Mouse (Mus musculus): ENCODE data around the gene Dctn3. TPM values are rescaled to one million over a fixed set of nuclear protein-coding genes. Genes with fewer than 3 reads are reported as not detected.
A peak's percentile ranks its signal among the peaks of the same experiment; 100 is the strongest.

Gene Dctn3
- polyA plus RNA-seq, 1 experiment from 2014 or later: 274 TPM

GRCm38 (mm10) chr4:41715596-41715995 lies 7.4 kb downstream of the Dctn3 start:
- Histone ChIP-seq H3K4me3 (replicated peaks; ENCODE audit: low read length) (no peak overlapping the region), H3K9ac (no peak overlapping the region), H3K36me3 (replicated peaks; ENCODE audit: control insufficient read depth, insufficient read depth) (peaks cover 52% of the 10 kb centered on the region), H3K27me3 (ENCODE audit: control insufficient read depth, insufficient read depth, low read length) (no peaks in the 10 kb centered on the region), H3K4me2 (replicated peaks) (no peak overlapping the region), H3K27ac (no peak overlapping the region), H3K9me3 (ENCODE audit: control insufficient read depth, low read length) (no peaks in the 10 kb centered on the region), H3K4me1 (replicated peaks; ENCODE audit: control insufficient read depth, insufficient read depth, low read length) (peaks cover 26% of the 10 kb centered on the region)
- ATAC-seq (ENCODE audit: low FRiP score) (no peak), DNase-seq (ENCODE audit: low spot score) (no peak)
- WGBS: 90% methylated on average over 5 of the region's 5 CpGs

GRCm38 (mm10) chr4:41715082-41715481 lies 7.9 kb downstream of the Dctn3 start:
- no peak for DNase-seq (ENCODE audit: low spot score)
- Histone ChIP-seq H3K4me1 (replicated peaks; ENCODE audit: control insufficient read depth, insufficient read depth, low read length) (peaks cover 26% of the 10 kb centered on the region), H3K4me3 (replicated peaks; ENCODE audit: low read length) (no peak overlapping the region), H3K27me3 (ENCODE audit: control insufficient read depth, insufficient read depth, low read length) (no peaks in the 10 kb centered on the region), H3K9ac (no peak overlapping the region), H3K36me3 (replicated peaks; ENCODE audit: control insufficient read depth, insufficient read depth) (peaks cover 47% of the 10 kb centered on the region), H3K9me3 (ENCODE audit: control insufficient read depth, low read length) (no peaks in the 10 kb centered on the region), H3K27ac (no peak overlapping the region), H3K4me2 (replicated peaks) (no peak overlapping the region)
- ATAC-seq (ENCODE audit: low FRiP score): no peak
- 84% methylated on average over 8 of the region's 8 CpGs for WGBS

- peak overlapping the region; percentile 79 for H3K4me3 ChIP-seq (replicated peaks; ENCODE audit: low read length)
- H3K27ac ChIP-seq: no peak overlapping the region
- H3K9me3 ChIP-seq (ENCODE audit: control insufficient read depth, low read length): no peaks in the 10 kb centered on the region
- no peaks in the 10 kb centered on the region for H3K27me3 ChIP-seq (ENCODE audit: control insufficient read depth, insufficient read depth, low read length)
- no peak; the same call in 1 of the 2 replicates for ATAC-seq (ENCODE audit: low FRiP score)
- H3K4me1 ChIP-seq (replicated peaks; ENCODE audit: control insufficient read depth, insufficient read depth, low read length): peaks cover 26% of the 10 kb centered on the region
- 15% methylated on average over 8 of the region's 8 CpGs for WGBS
- H3K9ac ChIP-seq: no peak overlapping the region
- peak overlapping the region; percentile 81 for H3K4me2 ChIP-seq (replicated peaks)
- H3K36me3 ChIP-seq (replicated peaks; ENCODE audit: control insufficient read depth, insufficient read depth): peaks cover 39% of the 10 kb centered on the region
- DNase-seq (ENCODE audit: low spot score): peak; percentile 85
Observed at GRCm38 (mm10) chr4:41714276-41714675, 8.7 kb downstream of the Dctn3 start.

GRCm38 (mm10) chr4:41713197-41714067 lies 9.5 kb downstream of the Dctn3 start, which contains the start of gene Rpp25l:
Rpp25l (minus strand) TSS chr4:41713534.
- no peaks in the 10 kb centered on the region for H3K9me3 ChIP-seq (ENCODE audit: control insufficient read depth, low read length)
- peak within 1 kb of the TSS; percentile 93 for H3K9ac ChIP-seq
- H3K4me2 ChIP-seq (replicated peaks): peak within 1 kb of the TSS; percentile 81
- ATAC-seq (ENCODE audit: low FRiP score): peak; percentile 77
- H3K36me3 ChIP-seq (replicated peaks; ENCODE audit: control insufficient read depth, insufficient read depth): peaks cover 33% of the 10 kb centered on the region
- H3K4me3 ChIP-seq (replicated peaks; ENCODE audit: low read length): peak within 1 kb of the TSS; percentile 79
- no peaks in the 10 kb centered on the region for H3K27me3 ChIP-seq (ENCODE audit: control insufficient read depth, insufficient read depth, low read length)
- H3K4me1 ChIP-seq (replicated peaks; ENCODE audit: control insufficient read depth, insufficient read depth, low read length): peaks cover 26% of the 10 kb centered on the region
- H3K27ac ChIP-seq: peak within 1 kb of the TSS; percentile 77
- DNase-seq (ENCODE audit: low spot score): peak; percentile 88
- under 1% methylated on average over 61 of the region's 61 CpGs for WGBS

GRCm38 (mm10) chr4:41712421-41713196 lies 10.4 kb downstream of the Dctn3 start:
- 41% methylated on average over 31 of the region's 31 CpGs for WGBS
- H3K4me1 ChIP-seq (replicated peaks; ENCODE audit: control insufficient read depth, insufficient read depth, low read length): peaks cover 33% of the 10 kb centered on the region
- H3K9ac ChIP-seq: peak overlapping the region; percentile 93
- no peaks in the 10 kb centered on the region for H3K9me3 ChIP-seq (ENCODE audit: control insufficient read depth, low read length)
- ATAC-seq (ENCODE audit: low FRiP score) (peak; percentile 5; the same call in 1 of the 2 replicates), DNase-seq (ENCODE audit: low spot score) (no peak)
- H3K4me3 ChIP-seq (replicated peaks; ENCODE audit: low read length): peak overlapping the region; percentile 79
- H3K27me3 ChIP-seq (ENCODE audit: control insufficient read depth, insufficient read depth, low read length): no peaks in the 10 kb centered on the region
- H3K36me3 ChIP-seq (replicated peaks; ENCODE audit: control insufficient read depth, insufficient read depth): peaks cover 26% of the 10 kb centered on the region
- H3K4me2 ChIP-seq (replicated peaks): peak overlapping the region; percentile 81
- peak overlapping the region; percentile 77 for H3K27ac ChIP-seq

GRCm38 (mm10) chr4:41711705-41712375 lies 11.1 kb downstream of the Dctn3 start:
- WGBS: 78% methylated on average over 16 of the region's 16 CpGs
- no peak for ATAC-seq (ENCODE audit: low FRiP score)
- no peak overlapping the region for H3K27ac ChIP-seq

GRCm38 (mm10) chr4:41710229-41710628 lies 12.7 kb downstream of the Dctn3 start:
- no peak for ATAC-seq (ENCODE audit: low FRiP score)
- Histone ChIP-seq H3K27ac (no peak overlapping the region), H3K36me3 (replicated peaks; ENCODE audit: control insufficient read depth, insufficient read depth) (0 out of 2 replicates have a peak, but pooled peaks cover 8% of the 10 kb centered on the region), H3K27me3 (ENCODE audit: control insufficient read depth, insufficient read depth, low read length) (no peaks in the 10 kb centered on the region), H3K4me1 (replicated peaks; ENCODE audit: control insufficient read depth, insufficient read depth, low read length) (peaks cover 51% of the 10 kb centered on the region), H3K4me3 (replicated peaks; ENCODE audit: low read length) (no peak overlapping the region), H3K9me3 (ENCODE audit: control insufficient read depth, low read length) (no peaks in the 10 kb centered on the region), H3K9ac (no peak overlapping the region), H3K4me2 (replicated peaks) (no peak overlapping the region)
- WGBS: 72% methylated on average over 4 of the region's 4 CpGs
- no peak for DNase-seq (ENCODE audit: low spot score)

More at GRCm38 (mm10) chr4:41711705-41712375, 11.1 kb downstream of the Dctn3 start:
- Histone ChIP-seq H3K36me3 (replicated peaks; ENCODE audit: control insufficient read depth, insufficient read depth) (peaks cover 18% of the 10 kb centered on the region; the same call in 1 of the 2 replicates), H3K9ac (peak overlapping the region; percentile 93), H3K27me3 (ENCODE audit: control insufficient read depth, insufficient read depth, low read length) (no peaks in the 10 kb centered on the region), H3K4me1 (replicated peaks; ENCODE audit: control insufficient read depth, insufficient read depth, low read length) (peaks cover 40% of the 10 kb centered on the region), H3K4me2 (replicated peaks) (peak overlapping the region; percentile 81), H3K4me3 (replicated peaks; ENCODE audit: low read length) (peak overlapping the region; percentile 79), H3K9me3 (ENCODE audit: control insufficient read depth, low read length) (no peaks in the 10 kb centered on the region)
- DNase-seq (ENCODE audit: low spot score): no peak

- ATAC-seq (ENCODE audit: low FRiP score) (peak; percentile 15; the same call in 1 of the 2 replicates), DNase-seq (ENCODE audit: low spot score) (peak; percentile 90)
- Histone ChIP-seq H3K9me3 (ENCODE audit: control insufficient read depth, low read length) (no peaks in the 10 kb centered on the region), H3K4me3 (replicated peaks; ENCODE audit: low read length) (no peak overlapping the region), H3K4me1 (replicated peaks; ENCODE audit: control insufficient read depth, insufficient read depth, low read length) (peaks cover 41% of the 10 kb centered on the region), H3K9ac (no peak overlapping the region), H3K27ac (no peak overlapping the region), H3K36me3 (replicated peaks; ENCODE audit: control insufficient read depth, insufficient read depth) (no peaks in the 10 kb centered on the region), H3K27me3 (ENCODE audit: control insufficient read depth, insufficient read depth, low read length) (no peaks in the 10 kb centered on the region), H3K4me2 (replicated peaks) (no peak overlapping the region)
- 42% methylated on average over 8 of the region's 8 CpGs for WGBS
Observed at GRCm38 (mm10) chr4:41708192-41708745, 14.7 kb downstream of the Dctn3 start.

All from hindbrain, embryonic 14.5 days (tissue).